Mouse (Mus musculus) MEL (cell line): ENCODE measurements around the gene Ddb1. TPM values are rescaled to one million over a fixed set of nuclear protein-coding genes. Genes with fewer than 3 reads are reported as not detected.

Experiments
- DNase-seq: peaks from one replicate; pipeline ENCODE4 v3.0.0; 2011; ENCODE audit warnings: low read depth, low spot score
- H3K27ac ChIP-seq: 2 replicates; pipeline ENCODE4 v1.5.1; 2012; ENCODE audit warnings: low read depth, mild to moderate bottlenecking, control low read depth, low read length, moderate library complexity; ENCODE audit not compliant: control insufficient read depth
- H3K27me3 ChIP-seq, 2 experiments: fragments of 150-350 bp in 1 of 2; sonication (generic) in 1 of 2; 2 replicates each; pipeline ENCODE4 v1.6.1; 2012; ENCODE audit warnings: low read length in 2 of 2, mild to moderate bottlenecking in 2 of 2, improper control_type of control experiment in 1 of 2, moderate library complexity in 1 of 2; ENCODE audit not compliant: insufficient read depth in 2 of 2, control insufficient read depth in 1 of 2
- H3K36me3 ChIP-seq, 2 experiments: 2 replicates each; pipeline ENCODE4 v1.6.1; 2012 to 2014; ENCODE audit warnings: low read length in 2 of 2, improper control_type of control experiment in 1 of 2, inconsistent platforms in 1 of 2, mild to moderate bottlenecking in 1 of 2; ENCODE audit not compliant: insufficient read depth in 2 of 2, control insufficient read depth in 1 of 2
- H3K4me1 ChIP-seq, 2 experiments: fragments of 150-350 bp in 1 of 2; sonication (generic) in 1 of 2; 2 replicates each; pipeline ENCODE4 v1.6.1; 2012; ENCODE audit warnings: low read length in 2 of 2, improper control_type of control experiment in 1 of 2, mild to moderate bottlenecking in 1 of 2; ENCODE audit not compliant: insufficient read depth in 2 of 2, control insufficient read depth in 1 of 2
- H3K4me3 ChIP-seq, 2 experiments: fragments of 150-350 bp in 1 of 2; sonication (generic) in 1 of 2; 2 replicates each; pipeline ENCODE4 v1.5.1; 2012; ENCODE audit warnings: low read depth in 2 of 2, low read length in 2 of 2, mild to moderate bottlenecking in 2 of 2, moderate library complexity in 2 of 2, control low read depth in 1 of 2, improper control_type of control experiment in 1 of 2; ENCODE audit not compliant: control insufficient read depth in 1 of 2, insufficient read depth in 1 of 2
- H3K79me2 ChIP-seq: 2 replicates; pipeline ENCODE4 v1.6.1; 2012; ENCODE audit warnings: mild to moderate bottlenecking, low read length, moderate library complexity; ENCODE audit not compliant: control insufficient read depth, poor library complexity, insufficient read depth
- H3K9ac ChIP-seq: 2 replicates; pipeline ENCODE4 v1.6.1; 2012; ENCODE audit warnings: low read depth, mild to moderate bottlenecking, control low read depth, low read length, moderate library complexity; ENCODE audit not compliant: control insufficient read depth, poor library complexity, severe bottlenecking
- H3K9me3 ChIP-seq: fragments of 150-350 bp; sonication (generic); replicated peaks from 2 replicates; pipeline ENCODE4 v1.6.1; 2012; ENCODE audit warnings: mild to moderate bottlenecking, low read length, improper control_type of control experiment, moderate library complexity; ENCODE audit not compliant: insufficient read depth
- CHD1 ChIP-seq: IDR thresholded peaks from 2 replicates; pipeline ENCODE4 v1.6.1; 2012; ENCODE audit warnings: low read depth, mild to moderate bottlenecking, inconsistent platforms, low read length, improper control_type of control experiment
- CTCF ChIP-seq, 3 experiments: IDR thresholded peaks in 2 of 3; conservative IDR thresholded peaks in 1 of 3; 2 replicates each; pipeline ENCODE4 v1.5.1; 2011 to 2012; ENCODE audit warnings: low read length in 3 of 3, low read depth in 2 of 3, mild to moderate bottlenecking in 2 of 3, improper control_type of control experiment in 1 of 3, inconsistent platforms in 1 of 3, mixed read lengths in 1 of 3, moderate library complexity in 1 of 3; ENCODE audit not compliant: control insufficient read depth in 1 of 3, insufficient read depth in 1 of 3, poor library complexity in 1 of 3, severe bottlenecking in 1 of 3
- E2F4 ChIP-seq: IDR thresholded peaks from 2 replicates; pipeline ENCODE4 v1.6.1; 2011; ENCODE audit warnings: low read depth, low read length, improper control_type of control experiment, borderline replicate concordance
- ELF1 ChIP-seq: IDR thresholded peaks from 2 replicates; pipeline ENCODE4 v1.6.1; 2014; ENCODE audit warnings: low read depth, mild to moderate bottlenecking, inconsistent platforms, low read length, improper control_type of control experiment, moderate library complexity
- EP300 ChIP-seq, 2 experiments: IDR thresholded peaks; 2 replicates each; pipeline ENCODE4 v1.6.1; 2011; ENCODE audit warnings: improper control_type of control experiment in 2 of 2, low read length in 2 of 2, low read depth in 1 of 2, mild to moderate bottlenecking in 1 of 2
- ETS1 ChIP-seq: IDR thresholded peaks from 2 replicates; pipeline ENCODE4 v1.6.1; 2012; ENCODE audit warnings: low read depth, mild to moderate bottlenecking, inconsistent platforms, low read length, improper control_type of control experiment, moderate library complexity
- GABPA ChIP-seq: IDR thresholded peaks from 2 replicates; pipeline ENCODE4 v1.6.1; 2012; ENCODE audit warnings: low read depth, mild to moderate bottlenecking, inconsistent platforms, low read length, improper control_type of control experiment, moderate library complexity
- HCFC1 ChIP-seq: IDR thresholded peaks from 2 replicates; pipeline ENCODE4 v1.6.1; 2012; ENCODE audit warnings: low read depth, mild to moderate bottlenecking, inconsistent platforms, low read length, improper control_type of control experiment, moderate library complexity
- JUND ChIP-seq: IDR thresholded peaks from 2 replicates; pipeline ENCODE4 v1.6.1; 2011; ENCODE audit warnings: low read depth, mild to moderate bottlenecking, improper control_type of control experiment, low read length
- MAX ChIP-seq: IDR thresholded peaks from 2 replicates; pipeline ENCODE4 v1.6.1; 2011; ENCODE audit warnings: low read length, improper control_type of control experiment
- MEF2A ChIP-seq: IDR thresholded peaks from 2 replicates; pipeline ENCODE4 v1.6.1; 2014; ENCODE audit warnings: low read depth, mild to moderate bottlenecking, inconsistent platforms, low read length, improper control_type of control experiment; ENCODE audit not compliant: poor library complexity, insufficient replicate concordance, severe bottlenecking; ENCODE audit errors: extremely low read depth
- MXI1 ChIP-seq: IDR thresholded peaks from 2 replicates; pipeline ENCODE4 v1.6.1; 2011; ENCODE audit warnings: mild to moderate bottlenecking, low read depth, low read length, improper control_type of control experiment
- MYB ChIP-seq: IDR thresholded peaks from 2 replicates; pipeline ENCODE4 v1.6.1; 2011; ENCODE audit warnings: mild to moderate bottlenecking, low read depth, low read length, improper control_type of control experiment
- MYC ChIP-seq: IDR thresholded peaks from 2 replicates; pipeline ENCODE4 v1.6.1; 2011; ENCODE audit warnings: low read depth, mild to moderate bottlenecking, low read length, improper control_type of control experiment, moderate library complexity
- POLR2A ChIP-seq, 2 experiments: IDR thresholded peaks; 2 replicates each; pipeline ENCODE4 v1.6.1; 2011 to 2012; ENCODE audit warnings: low read length in 2 of 2, mild to moderate bottlenecking in 2 of 2, control low read depth in 1 of 2, improper control_type of control experiment in 1 of 2, low read depth in 1 of 2, moderate library complexity in 1 of 2; ENCODE audit not compliant: control insufficient read depth in 1 of 2, insufficient read depth in 1 of 2, poor library complexity in 1 of 2
- POLR2AphosphoS2 ChIP-seq: IDR thresholded peaks from 2 replicates; pipeline ENCODE4 v1.6.1; 2011; ENCODE audit warnings: low read length, improper control_type of control experiment
- POLR2AphosphoS5 ChIP-seq: IDR thresholded peaks from 2 replicates; pipeline ENCODE4 v1.6.1; 2012; ENCODE audit warnings: low read depth, borderline replicate concordance, mild to moderate bottlenecking, inconsistent platforms, low read length, moderate library complexity, mixed read lengths
- RCOR1 ChIP-seq: IDR thresholded peaks from 2 replicates; pipeline ENCODE4 v1.6.1; 2012; ENCODE audit warnings: low read depth, mild to moderate bottlenecking, inconsistent platforms, low read length, improper control_type of control experiment
- SIN3A ChIP-seq: IDR thresholded peaks from 2 replicates; pipeline ENCODE4 v1.6.1; 2012; ENCODE audit warnings: low read length, improper control_type of control experiment, inconsistent platforms
- SMC3 ChIP-seq: IDR thresholded peaks from 2 replicates; pipeline ENCODE4 v1.6.1; 2011; ENCODE audit warnings: low read depth, low read length, improper control_type of control experiment
- TAL1 ChIP-seq: IDR thresholded peaks from 2 replicates; pipeline ENCODE4 v1.6.1; 2012; ENCODE audit warnings: mild to moderate bottlenecking, inconsistent platforms, low read length, moderate library complexity, mixed read lengths
- TCF12 ChIP-seq: IDR thresholded peaks from 2 replicates; pipeline ENCODE4 v1.6.1; 2014; ENCODE audit warnings: low read depth, mild to moderate bottlenecking, inconsistent platforms, low read length, improper control_type of control experiment, moderate library complexity
- UBTF ChIP-seq: IDR thresholded peaks from 2 replicates; pipeline ENCODE4 v1.6.1; 2012; ENCODE audit warnings: low read depth, mild to moderate bottlenecking, inconsistent platforms, low read length, improper control_type of control experiment, moderate library complexity, borderline replicate concordance; ENCODE audit not compliant: insufficient read depth
- USF1 ChIP-seq: IDR thresholded peaks from 2 replicates; pipeline ENCODE4 v1.6.1; 2014; ENCODE audit warnings: low read depth, mild to moderate bottlenecking, inconsistent platforms, low read length, improper control_type of control experiment, moderate library complexity
- ZKSCAN1 ChIP-seq: IDR thresholded peaks from 2 replicates; pipeline ENCODE4 v1.6.1; 2012; ENCODE audit warnings: low read depth, mild to moderate bottlenecking, inconsistent platforms, low read length, improper control_type of control experiment, moderate library complexity
- ZMIZ1 ChIP-seq: IDR thresholded peaks from 2 replicates; pipeline ENCODE4 v1.6.1; 2012; ENCODE audit warnings: low read depth, mild to moderate bottlenecking, inconsistent platforms, low read length, improper control_type of control experiment, moderate library complexity
- polyA plus RNA-seq, 2 experiments: library from polyadenylated mRNA; stranded (reverse) in 1 of 2; unstranded in 1 of 2; fragments of >175 nt in 1 of 2; fragments of >200 nt in 1 of 2; gene quantifications; 2 replicates each; pipeline versions ENCODE4 v1.2.1 to v1.2.4; 2012; ENCODE audit warnings: low replicate concordance in 2 of 2, low read depth in 1 of 2; ENCODE audit not compliant: insufficient read length in 2 of 2, insufficient read depth in 1 of 2, missing spikeins in 1 of 2
- total RNA-seq: library from RNA; depleted of rRNA; stranded (reverse); fragments of 300-350 nt; gene quantifications from 2 replicates; pipeline ENCODE4 v1.2.3, GENCODE M21; 2012

Gene Ddb1
- total and polyA plus RNA-seq, 3 experiments = 116 to 459 (median 365) TPM

GRCm38 (mm10) chr19:10590301-10590700 is 14.8 kb upstream of the Ddb1 start:
- DNase-seq = no peak
- H3K36me3 ChIP-seq = no peaks in the 10 kb centered on the region
- no peak overlapping the region for H3K4me3 ChIP-seq
- no peaks in the 10 kb centered on the region for H3K9me3 ChIP-seq
- no peaks in the 10 kb centered on the region for H3K4me1 ChIP-seq
- no peak overlapping the region for H3K9ac ChIP-seq
- H3K79me2 ChIP-seq = no peaks in the 10 kb centered on the region
- TF ChIP-seq ELF1 (no peak), HCFC1 (no peak), MXI1 (no peak), UBTF (no peak), MAX (no peak), MYC (no peak), MYB (no peak), CTCF (IDR thresholded peaks at IDR 0.05 in 2 of 3, conservative IDR thresholded peaks at IDR 0.05 in 1 of 3; ENCODE audit: control insufficient read depth in 1 of 3, insufficient read depth in 1 of 3, low read depth in 2 of 3, low read length in 3 of 3, poor library complexity in 1 of 3, severe bottlenecking in 1 of 3) (no peak), ZMIZ1 (no peak), SMC3 (no peak), TAL1 (no peak), GABPA (no peak), RCOR1 (no peak), CHD1 (no peak), ETS1 (no peak), POLR2AphosphoS5 (no peak)
- H3K27me3 ChIP-seq = no peaks in the 10 kb centered on the region
- no peak overlapping the region for H3K27ac ChIP-seq

- H3K9me3 ChIP-seq = no peaks in the 10 kb centered on the region
- no peak overlapping the region for H3K4me3 ChIP-seq
- no peaks in the 10 kb centered on the region for H3K79me2 ChIP-seq
- no peak overlapping the region for H3K9ac ChIP-seq
- H3K4me1 ChIP-seq = no peaks in the 10 kb centered on the region
- no peak for TF ChIP-seq POLR2AphosphoS2
- no peak for TF ChIP-seq MEF2A
- no peak for TF ChIP-seq TAL1
- no peak for TF ChIP-seq MYC
- TF ChIP-seq JUND = no peak
- TF ChIP-seq EP300 (IDR thresholded peaks at IDR 0.05; ENCODE audit: low read depth in 1 of 2, low read length in 2 of 2) = no peak
- TF ChIP-seq CTCF (IDR thresholded peaks at IDR 0.05 in 2 of 3, conservative IDR thresholded peaks at IDR 0.05 in 1 of 3; ENCODE audit: control insufficient read depth in 1 of 3, insufficient read depth in 1 of 3, low read depth in 2 of 3, low read length in 3 of 3, poor library complexity in 1 of 3, severe bottlenecking in 1 of 3) = no peak
- no peak for TF ChIP-seq POLR2A (IDR thresholded peaks at IDR 0.05; ENCODE audit: control insufficient read depth in 1 of 2, insufficient read depth in 1 of 2, low read depth in 1 of 2, low read length in 2 of 2, poor library complexity in 1 of 2)
- TF ChIP-seq SMC3 = no peak
- TF ChIP-seq USF1 = no peak
- no peak for TF ChIP-seq ELF1
- no peak for TF ChIP-seq TCF12
- TF ChIP-seq SIN3A = no peak
- TF ChIP-seq E2F4 = no peak
- TF ChIP-seq ZKSCAN1 = no peak
- TF ChIP-seq ETS1 = no peak
- H3K27me3 ChIP-seq = no peaks in the 10 kb centered on the region
- no peaks in the 10 kb centered on the region for H3K36me3 ChIP-seq
- H3K27ac ChIP-seq = no peak overlapping the region
- DNase-seq = no peak
Measured at GRCm38 (mm10) chr19:10591659-10592377, 13.3 kb upstream of the Ddb1 start.
